Mouse (Mus musculus) bone marrow, adult 2 months (tissue): ENCODE data around the gene Scarb1. TPM values are rescaled to one million over a fixed set of nuclear protein-coding genes. Genes with fewer than 3 reads are reported as not detected.

Source experiments
- H3K27ac ChIP-seq: fragments of 200-500 bp; 2 replicates; pipeline ENCODE4 v1.5.1; 2012; ENCODE audit warnings: low read depth, mild to moderate bottlenecking, control low read depth, inconsistent platforms, low read length; ENCODE audit not compliant: control insufficient read depth, poor library complexity, insufficient read depth
- H3K4me1 ChIP-seq: fragments of 200-500 bp; 2 replicates; pipeline ENCODE4 v1.6.1; 2011; ENCODE audit warnings: low read length; ENCODE audit not compliant: control insufficient read depth, insufficient read depth
- H3K4me3 ChIP-seq: fragments of 200-500 bp; replicated peaks from 2 replicates; pipeline ENCODE3; 2011; ENCODE audit warnings: mild to moderate bottlenecking, low read depth, low read length, control low read depth; ENCODE audit not compliant: control insufficient read depth
- CTCF ChIP-seq: fragments of 200-500 bp; IDR thresholded peaks from 2 replicates; pipeline ENCODE4 v1.5.1; 2011; ENCODE audit warnings: low read length, control low read depth; ENCODE audit not compliant: control insufficient read depth, insufficient read depth
- POLR2A ChIP-seq: fragments of 200-500 bp; IDR thresholded peaks from 2 replicates; pipeline ENCODE4 v1.6.1; 2011; ENCODE audit warnings: low read depth, mild to moderate bottlenecking, control low read depth, low read length, borderline replicate concordance; ENCODE audit not compliant: control insufficient read depth
- WGBS: fragments of 180-500 bp; shearing (Covaris S2); methylation state at CpG from one replicate; pipeline ENCODE4 v1.1.7; 2018; 5-methylcytosine and 5-hydroxymethylcytosine counted together
- polyA plus RNA-seq: library from polyadenylated mRNA; stranded (reverse); fragments of >200 nt; gene quantifications from 2 replicates; pipeline ENCODE4 v1.2.4, GENCODE M21; 2011; ENCODE audit warnings: low replicate concordance; ENCODE audit not compliant: missing spikeins, insufficient read depth, insufficient read length

Scarb1 gene
- polyA plus RNA-seq, 1 experiment: 26.9 TPM

DNA sequence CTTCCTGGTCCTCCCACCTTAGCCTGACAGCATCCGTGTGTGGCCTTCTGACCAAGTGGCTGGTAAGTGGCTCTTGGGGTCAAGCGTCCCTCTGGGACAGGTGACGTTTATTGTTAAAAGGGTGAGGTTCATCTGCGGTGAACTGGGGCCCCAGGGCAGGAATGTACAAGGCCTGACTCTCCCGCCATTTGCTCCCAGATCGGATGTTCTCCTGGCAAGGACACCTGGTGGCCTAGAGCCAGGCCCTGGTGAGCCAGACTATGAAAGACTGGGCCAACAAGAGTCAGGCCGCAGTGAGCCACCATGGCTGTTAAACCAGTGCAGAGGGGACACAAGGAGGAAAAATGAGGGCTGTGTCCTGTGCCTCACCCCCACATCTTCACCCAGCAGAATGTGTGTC lies 98.8 kb downstream of the Scarb1 start:
- TF ChIP-seq CTCF (no peak), POLR2A (no peak)
- Histone ChIP-seq H3K4me3 (no peak overlapping the region), H3K4me1 (no peaks in the 10 kb centered on the region), H3K27ac (no peak overlapping the region)
- 89% methylated on average over 7 of the region's 7 CpGs for WGBS

DNA sequence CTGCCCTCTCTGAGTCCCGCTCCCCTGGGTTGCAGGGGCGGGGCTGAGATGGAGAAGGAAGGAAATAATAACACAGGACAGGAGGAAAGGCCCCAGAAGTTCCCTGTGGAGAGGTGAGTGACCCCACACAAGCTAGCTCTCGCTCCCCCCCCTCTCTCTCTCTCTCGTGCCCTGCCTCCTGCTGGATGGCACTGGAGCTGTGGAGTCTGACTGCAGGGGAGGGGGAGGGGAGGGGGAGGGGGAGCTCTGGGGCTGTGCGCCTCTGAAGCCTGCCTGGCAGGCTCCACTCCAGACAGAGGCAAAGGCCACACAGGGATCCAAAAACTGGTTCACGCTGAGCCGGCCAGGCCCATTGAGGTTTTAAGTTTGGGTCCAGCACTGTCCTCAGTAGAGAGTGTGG lies 99.3 kb downstream of the Scarb1 start:
- Histone ChIP-seq H3K27ac (no peak overlapping the region), H3K4me3 (no peak overlapping the region), H3K4me1 (no peaks in the 10 kb centered on the region)
- 57% methylated on average over 6 of the region's 7 CpGs for WGBS
- TF ChIP-seq CTCF (no peak), POLR2A (no peak)

DNA sequence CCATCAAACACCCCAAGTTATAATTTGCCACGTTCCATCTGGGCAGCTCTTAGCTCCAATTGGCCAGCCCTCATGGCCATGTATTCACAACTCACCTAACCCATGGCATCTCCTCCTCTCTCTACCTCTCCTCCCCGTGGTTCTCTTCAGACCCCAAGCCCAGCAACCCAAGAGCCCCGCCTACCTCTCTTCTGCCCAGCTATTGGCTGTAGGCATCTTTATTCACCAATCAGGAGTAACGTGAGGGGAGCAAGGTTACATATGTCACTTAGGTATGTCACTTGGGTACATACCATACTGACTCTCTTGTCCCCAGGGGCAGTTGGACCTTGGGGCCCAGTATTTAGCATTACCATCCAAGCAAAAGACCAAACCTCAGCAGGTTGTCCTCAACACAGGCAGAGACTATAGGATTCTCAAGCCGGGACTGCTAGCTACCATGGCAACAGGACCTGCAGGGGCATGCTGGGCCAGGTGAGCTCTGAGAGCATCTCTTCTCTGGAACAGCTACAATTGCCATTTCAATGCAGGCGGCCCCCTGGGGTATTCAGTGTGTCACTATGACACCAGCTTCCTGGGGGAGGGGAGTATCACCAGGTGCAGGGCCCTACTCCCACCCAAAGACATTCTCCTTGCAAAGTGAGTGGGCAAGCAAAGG lies 100.6 kb downstream of the Scarb1 start:
- no peaks in the 10 kb centered on the region for H3K4me1 ChIP-seq
- TF ChIP-seq POLR2A (no peak), CTCF (no peak)
- WGBS: 42% methylated on average over 6 of the region's 6 CpGs
- H3K4me3 ChIP-seq: no peak overlapping the region
- H3K27ac ChIP-seq: no peak overlapping the region

DNA sequence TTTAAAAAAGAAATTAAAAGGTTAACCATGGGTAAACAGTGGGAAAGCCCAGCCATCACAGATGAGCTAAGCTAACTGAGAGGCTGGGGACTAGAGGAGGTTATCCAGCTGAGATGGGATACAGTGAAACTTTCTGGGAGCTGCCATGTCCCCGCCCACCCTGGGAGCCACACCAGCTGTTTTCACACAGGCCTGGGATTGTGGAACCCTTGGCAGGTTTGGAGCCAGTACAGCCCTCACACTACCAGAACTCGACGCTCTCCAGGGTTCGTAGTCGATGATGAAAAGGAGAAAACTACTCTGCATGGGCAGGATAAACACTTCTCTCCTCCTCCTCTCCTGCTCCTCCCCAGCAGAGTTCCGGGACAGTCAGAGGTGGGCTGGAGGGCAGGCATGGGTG lies 105.0 kb downstream of the Scarb1 start:
- no peak overlapping the region for H3K27ac ChIP-seq
- WGBS: 78% methylated on average over 6 of the region's 6 CpGs

DNA sequence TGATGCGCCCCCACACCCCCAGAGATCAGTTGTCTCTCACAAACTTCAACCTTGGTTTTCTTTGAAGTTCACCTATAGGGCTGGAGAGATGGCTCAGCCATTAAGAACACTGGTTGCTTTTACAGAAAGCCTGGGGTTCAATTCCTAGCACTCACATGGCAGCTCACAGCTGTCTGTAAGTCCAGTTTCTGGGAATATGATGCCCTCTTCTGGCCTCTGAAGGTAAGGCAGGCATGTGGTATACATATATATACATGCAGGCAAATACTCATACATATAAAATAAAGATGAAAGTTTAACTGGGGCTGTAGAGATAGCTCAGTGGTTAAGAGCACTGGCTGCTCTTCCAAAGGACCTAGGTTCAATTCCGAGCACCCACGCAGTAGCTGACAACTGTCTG lies 105.5 kb downstream of the Scarb1 start:
- Histone ChIP-seq H3K27ac (no peak overlapping the region), H3K4me1 (no peaks in the 10 kb centered on the region), H3K4me3 (no peak overlapping the region)
- TF ChIP-seq POLR2A (no peak), CTCF (no peak)
- WGBS: 83% methylated on average over 3 of the region's 3 CpGs

More for the DNA sequence above, 105.0 kb downstream of the Scarb1 start:
- H3K4me3 ChIP-seq: no peak overlapping the region
- TF ChIP-seq POLR2A (no peak), CTCF (no peak)
- no peaks in the 10 kb centered on the region for H3K4me1 ChIP-seq

DNA sequence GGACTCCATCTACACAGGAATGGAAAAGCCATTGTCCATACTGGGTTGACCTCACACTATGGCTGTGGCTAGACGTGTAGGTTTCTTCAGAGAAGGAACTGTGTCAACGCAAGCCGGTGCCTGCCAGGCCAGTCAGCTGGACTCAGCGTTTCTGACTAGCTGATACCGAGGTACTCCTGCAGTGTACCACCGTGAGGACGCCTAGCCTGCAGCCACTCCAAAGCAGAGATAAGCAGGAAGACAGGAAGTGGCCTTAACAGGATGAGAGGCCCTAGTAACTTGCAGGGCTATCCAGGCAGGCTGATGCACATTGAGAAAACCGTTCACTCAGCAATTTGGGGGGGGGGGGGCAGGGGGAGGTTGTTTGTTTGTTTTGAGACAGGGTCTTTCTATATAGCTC lies 106.5 kb downstream of the Scarb1 start:
- 27% methylated on average over 8 of the region's 8 CpGs for WGBS
- H3K4me3 ChIP-seq: no peak overlapping the region
- H3K4me1 ChIP-seq: no peaks in the 10 kb centered on the region
- H3K27ac ChIP-seq: no peak overlapping the region
- no peak for TF ChIP-seq POLR2A
- no peak for TF ChIP-seq CTCF

DNA sequence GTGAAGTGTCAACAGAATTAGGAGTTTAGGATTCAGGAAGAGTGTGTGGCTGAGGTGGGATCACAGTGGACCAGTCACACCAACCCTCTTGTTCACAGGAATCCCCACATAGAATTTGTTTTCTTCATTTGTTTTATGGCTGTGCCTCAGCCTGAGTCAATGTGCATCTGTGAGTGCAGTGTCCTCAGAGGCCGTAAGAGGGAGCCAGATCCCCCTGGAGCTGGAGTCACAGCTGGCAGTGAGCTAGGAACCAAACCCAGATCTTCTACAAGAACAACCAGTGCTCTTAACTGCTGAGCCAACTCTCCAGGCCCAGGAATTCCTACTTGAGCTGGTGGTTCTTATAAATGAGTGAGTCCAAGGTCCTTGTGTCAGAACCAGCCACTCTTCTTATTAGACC lies 107.4 kb downstream of the Scarb1 start:
- no peak overlapping the region for H3K4me3 ChIP-seq
- no peaks in the 10 kb centered on the region for H3K4me1 ChIP-seq
- WGBS: 94% methylated on average over 1 of the region's 1 CpGs
- TF ChIP-seq CTCF (no peak), POLR2A (no peak)
- no peak overlapping the region for H3K27ac ChIP-seq

DNA sequence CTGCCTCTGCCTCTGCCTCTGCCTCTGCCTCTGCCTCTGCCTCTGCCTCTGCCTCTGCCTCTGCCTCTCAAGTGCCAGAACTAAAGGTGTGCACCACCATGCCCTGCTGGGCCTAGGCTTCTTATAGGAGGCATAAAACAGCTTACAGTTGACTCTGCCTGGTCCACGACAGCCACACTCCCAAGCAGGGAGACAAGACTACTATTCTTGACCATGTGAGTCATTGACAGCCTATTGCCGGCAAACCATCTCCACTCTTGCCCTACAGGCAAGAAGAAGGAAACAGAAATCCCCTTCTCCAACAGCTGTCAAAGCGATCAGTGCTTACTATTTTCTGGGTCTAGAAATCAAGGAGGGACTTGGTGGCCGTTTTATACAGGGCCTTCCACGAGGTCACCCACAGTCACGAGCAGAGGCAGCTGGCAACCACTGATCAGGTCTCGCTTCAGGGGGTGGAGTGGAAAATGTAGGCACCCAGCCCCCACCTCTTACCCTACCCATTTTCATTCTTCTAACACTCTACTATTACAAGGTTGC lies 108.4 kb downstream of the Scarb1 start:
- 80% methylated on average over 7 of the region's 7 CpGs for WGBS
- no peak for TF ChIP-seq CTCF
- TF ChIP-seq POLR2A: no peak
- Histone ChIP-seq H3K4me3 (no peak overlapping the region), H3K27ac (no peak overlapping the region), H3K4me1 (no peaks in the 10 kb centered on the region)
